Mouse (Mus musculus): ENCODE data around the gene Klhl22. TPM values are rescaled to one million over a fixed set of nuclear protein-coding genes. Genes with fewer than 3 reads are reported as not detected.

Gene Klhl22
- total RNA-seq, 1 experiment from 2014 or later, result 16.0 TPM

DNA sequence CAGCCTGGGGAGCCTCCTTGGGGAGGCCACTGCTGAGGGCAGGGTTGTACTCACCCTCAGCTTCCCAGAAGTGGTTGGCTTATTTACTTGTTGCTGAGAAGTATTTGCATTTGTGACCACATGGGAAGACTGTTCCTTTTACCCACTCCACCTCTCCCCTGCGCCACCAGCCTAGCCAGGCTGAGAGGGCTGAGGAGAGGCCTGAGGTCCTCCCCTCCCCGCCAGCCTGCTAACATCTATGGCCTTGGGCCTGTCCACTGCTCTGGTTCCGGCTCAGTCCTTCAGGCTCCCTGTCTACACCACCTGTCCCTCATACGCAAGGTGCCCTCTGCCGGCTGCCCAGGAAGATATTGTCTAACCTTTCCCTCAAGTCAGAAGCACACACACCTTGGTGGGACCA is 36.2 kb downstream of the Klhl22 start:
- ATAC-seq (replicated peaks in 1 of 2; ENCODE audit: insufficient read depth in 1 of 2, low FRiP score in 2 of 2, low TSS enrichment in 1 of 2, low read depth in 1 of 2, poor library complexity in 2 of 2, severe bottlenecking in 2 of 2), result no peak

DNA sequence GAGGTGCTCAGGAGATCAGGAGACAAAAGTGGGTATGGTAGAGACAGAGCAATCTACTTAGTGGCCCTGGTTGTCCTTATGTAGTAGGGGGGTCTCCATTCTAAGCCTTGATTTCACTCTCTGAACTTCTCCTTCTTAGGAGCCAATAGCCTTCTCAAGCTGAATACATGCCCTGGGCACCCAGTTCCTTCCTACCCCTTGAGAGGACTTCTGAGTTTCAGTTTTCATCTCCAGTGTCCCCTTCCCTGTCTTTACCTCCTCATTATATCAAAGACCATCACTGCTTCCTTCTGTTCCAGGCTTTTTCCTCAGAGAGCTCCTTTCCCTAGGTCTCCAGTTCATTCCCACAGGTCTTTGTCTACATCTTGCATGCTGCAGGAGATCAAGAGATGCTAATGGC is 37.1 kb downstream of the Klhl22 start:
- no peak; a peak in 1 of 4 replicates for ATAC-seq (replicated peaks in 1 of 2; ENCODE audit: insufficient read depth in 1 of 2, low FRiP score in 2 of 2, low TSS enrichment in 1 of 2, low read depth in 1 of 2, poor library complexity in 2 of 2, severe bottlenecking in 2 of 2)

DNA sequence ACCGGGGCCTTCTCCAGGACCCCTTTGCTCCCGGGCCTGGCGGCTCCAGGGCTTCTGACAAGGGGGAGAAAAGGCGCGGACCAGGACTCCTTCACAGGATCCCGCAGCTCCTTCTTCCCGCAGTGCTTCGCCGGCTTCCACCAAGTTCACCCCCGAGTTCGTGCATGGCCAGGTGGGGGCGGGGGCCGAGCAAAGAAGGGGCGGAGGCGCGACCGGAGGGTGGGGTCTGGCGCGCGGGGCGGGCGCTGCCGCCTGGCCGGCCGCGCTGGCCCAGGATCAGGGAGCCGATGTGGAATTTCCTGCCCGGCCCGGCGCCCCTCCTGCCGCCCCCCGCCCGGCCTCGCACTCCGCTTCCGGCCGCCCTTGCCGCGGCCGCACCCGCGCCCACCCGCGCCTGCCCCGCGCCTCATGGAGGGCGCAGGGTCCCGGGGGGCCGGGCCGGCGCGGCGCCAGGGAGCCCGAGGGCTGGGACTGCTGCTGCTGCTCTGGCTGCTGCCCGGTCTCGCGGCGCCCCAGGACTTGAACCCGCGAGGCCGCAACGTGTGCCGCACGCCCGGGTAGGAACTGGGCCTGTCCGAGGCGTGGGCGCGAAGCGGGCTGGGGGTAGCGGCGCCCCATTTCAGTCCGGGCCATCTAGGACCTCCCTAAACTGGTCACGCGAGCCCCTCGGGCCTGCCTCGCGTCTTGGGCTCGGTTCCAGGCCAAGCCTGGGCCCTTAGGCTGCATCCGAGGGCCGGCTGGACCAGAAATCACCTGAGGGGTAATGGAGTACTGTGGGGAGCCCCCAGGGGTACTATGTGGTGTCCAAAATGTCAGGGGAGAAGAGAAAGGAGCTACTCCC is 37.8 kb downstream of the Klhl22 start, which contains the start of gene Scarf2:
Scarf2 (plus strand) TSS at position 312 of the 841 bp plus-strand sequence.
- ATAC-seq (replicated peaks in 1 of 2; ENCODE audit: insufficient read depth in 1 of 2, low FRiP score in 2 of 2, low TSS enrichment in 1 of 2, low read depth in 1 of 2, poor library complexity in 2 of 2, severe bottlenecking in 2 of 2), result no peak

DNA sequence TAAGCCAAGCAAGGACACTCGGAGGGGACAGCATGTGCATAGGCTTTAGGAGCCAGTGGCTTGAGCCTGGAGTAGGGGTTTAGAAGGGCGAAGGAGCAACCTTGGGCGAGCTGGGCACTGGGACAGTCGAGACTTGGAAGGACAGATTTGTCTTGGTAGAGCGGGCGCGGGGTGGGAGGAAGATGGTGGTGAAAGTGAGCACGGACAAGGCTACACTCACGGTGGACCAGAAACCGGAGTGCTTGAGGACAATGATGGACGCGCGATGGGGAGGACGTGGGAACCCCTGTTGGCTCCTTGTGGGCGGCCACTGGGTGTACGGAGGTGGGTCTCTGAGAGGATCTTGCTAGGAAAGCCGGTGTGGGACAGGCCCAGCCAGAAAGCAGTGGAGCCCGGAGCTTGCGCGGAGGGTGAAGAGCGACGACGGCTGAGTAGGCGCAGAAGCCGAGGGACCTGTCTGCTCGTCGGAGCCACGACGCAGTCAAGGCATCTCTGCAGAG is 38.4 kb downstream of the Klhl22 start:
- no peak for ATAC-seq (replicated peaks in 1 of 2; ENCODE audit: insufficient read depth in 1 of 2, low FRiP score in 2 of 2, low TSS enrichment in 1 of 2, low read depth in 1 of 2, poor library complexity in 2 of 2, severe bottlenecking in 2 of 2)

DNA sequence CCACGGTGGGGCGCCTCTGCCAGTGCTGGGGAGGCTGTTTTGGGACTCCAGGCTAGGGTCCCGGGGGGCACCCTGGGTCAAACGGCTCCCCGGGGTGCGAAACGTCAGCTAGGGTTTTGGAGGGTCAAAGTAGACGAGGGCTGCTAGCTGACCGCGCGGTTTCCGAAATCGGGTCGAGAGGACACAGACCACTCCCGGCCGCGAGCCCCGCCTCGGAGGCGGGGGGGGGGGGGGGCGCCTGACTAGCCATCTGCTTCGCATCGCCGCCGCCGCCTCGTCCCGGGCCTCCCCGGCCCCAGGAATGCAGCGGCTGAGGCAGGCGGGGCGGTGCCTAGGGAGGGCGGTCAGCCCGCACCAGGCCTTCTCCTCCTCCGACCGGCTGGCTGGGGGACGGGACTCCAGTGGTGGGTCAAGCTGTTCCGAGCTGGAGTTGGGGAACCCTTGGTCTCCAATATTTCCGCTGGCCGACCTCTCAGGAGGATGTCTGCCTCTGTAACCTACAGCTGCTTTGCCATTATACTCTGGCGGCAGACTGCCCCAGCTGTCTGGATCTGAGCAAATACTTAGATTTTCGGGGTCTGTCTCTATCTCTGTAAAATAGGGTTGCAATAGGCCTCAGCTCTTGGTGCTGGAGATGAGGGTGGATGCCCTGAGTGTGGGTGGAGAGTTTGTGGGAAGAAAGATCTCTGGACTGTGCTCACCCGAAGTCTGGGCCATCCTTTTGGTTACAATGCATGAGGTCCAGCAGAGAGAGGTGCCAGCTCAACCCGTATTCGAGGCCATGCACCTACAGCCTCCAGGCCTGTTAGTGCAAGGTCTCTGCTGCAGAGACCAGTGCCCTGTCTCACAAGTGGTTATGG is 39.1 kb downstream of the Klhl22 start:
- no peak for ATAC-seq (replicated peaks in 1 of 2; ENCODE audit: insufficient read depth in 1 of 2, low FRiP score in 2 of 2, low TSS enrichment in 1 of 2, low read depth in 1 of 2, poor library complexity in 2 of 2, severe bottlenecking in 2 of 2)

DNA sequence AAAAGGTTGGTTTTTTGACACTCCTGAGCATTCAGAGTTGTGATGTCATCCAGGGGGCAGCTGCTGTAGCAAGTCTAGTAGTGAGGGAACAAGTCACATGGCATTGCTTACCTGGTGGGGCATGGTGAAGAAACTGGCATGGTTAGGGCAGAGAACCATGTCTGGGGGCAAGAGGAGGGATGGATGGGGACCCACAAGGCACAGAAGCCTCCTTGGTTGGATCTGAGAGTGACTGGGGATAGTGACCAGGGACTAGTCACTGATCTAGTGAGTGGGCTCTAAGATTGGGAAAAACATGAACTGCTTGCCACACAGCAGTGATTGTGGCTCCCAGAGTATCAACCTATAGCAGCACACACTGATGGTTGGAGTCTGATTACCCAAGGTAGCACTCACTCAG is 40.2 kb downstream of the Klhl22 start:
- ATAC-seq (replicated peaks in 1 of 2; ENCODE audit: insufficient read depth in 1 of 2, low FRiP score in 2 of 2, low TSS enrichment in 1 of 2, low read depth in 1 of 2, poor library complexity in 2 of 2, severe bottlenecking in 2 of 2), result no peak

DNA sequence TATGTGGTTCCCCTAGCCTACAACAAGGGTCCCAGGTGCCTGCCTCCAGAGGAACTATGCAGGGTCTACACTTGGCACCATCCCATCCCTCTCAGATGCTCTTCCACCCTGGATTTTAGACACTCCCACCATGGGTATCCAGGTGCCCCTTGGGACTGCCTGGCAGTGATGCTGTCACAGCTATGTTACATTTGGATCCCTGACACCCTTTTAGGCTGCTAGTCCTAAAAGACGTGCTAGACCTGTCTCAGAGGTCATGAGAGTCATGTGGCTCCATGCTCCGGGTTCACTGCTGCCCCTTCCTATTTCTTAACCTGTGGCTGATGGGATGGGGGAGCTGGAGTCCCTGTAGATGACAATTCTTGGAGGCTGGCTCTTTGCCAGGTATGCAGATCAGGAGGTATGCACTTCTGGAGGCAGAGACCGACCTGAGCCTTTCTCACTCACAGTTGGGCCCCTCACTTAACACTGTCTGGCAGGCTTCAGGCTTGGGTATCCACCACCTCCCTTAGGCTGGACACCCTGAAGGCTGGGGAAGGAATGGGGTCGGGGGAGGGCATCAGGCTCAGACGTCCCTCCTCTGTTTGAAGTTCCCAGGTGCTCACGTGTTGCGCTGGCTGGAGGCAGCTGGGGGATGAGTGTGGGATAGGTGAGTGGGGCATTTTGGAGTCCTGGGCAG is 42.5 kb downstream of the Klhl22 start:
- ATAC-seq (replicated peaks in 1 of 2; ENCODE audit: insufficient read depth in 1 of 2, low FRiP score in 2 of 2, low TSS enrichment in 1 of 2, low read depth in 1 of 2, poor library complexity in 2 of 2, severe bottlenecking in 2 of 2), result no peak

DNA sequence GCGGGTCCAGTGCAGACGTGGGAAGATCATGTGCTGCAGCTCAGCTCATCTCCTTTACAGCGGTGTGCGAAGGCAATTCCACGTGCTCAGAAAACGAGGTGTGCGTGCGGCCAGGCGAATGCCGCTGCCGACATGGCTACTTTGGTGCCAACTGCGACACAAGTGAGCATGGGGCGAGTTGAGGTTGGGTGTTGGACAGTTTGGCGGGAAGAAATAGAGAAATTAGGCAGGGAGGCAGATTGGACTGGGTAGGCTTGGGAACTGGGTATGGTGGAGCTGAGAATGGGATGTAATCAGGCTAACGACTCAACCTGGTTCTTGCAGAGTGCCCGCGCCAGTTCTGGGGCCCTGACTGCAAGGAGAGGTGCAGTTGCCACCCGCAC is 43.0 kb downstream of the Klhl22 start:
- ATAC-seq (replicated peaks in 1 of 2; ENCODE audit: insufficient read depth in 1 of 2, low FRiP score in 2 of 2, low TSS enrichment in 1 of 2, low read depth in 1 of 2, poor library complexity in 2 of 2, severe bottlenecking in 2 of 2), result no peak

DNA sequence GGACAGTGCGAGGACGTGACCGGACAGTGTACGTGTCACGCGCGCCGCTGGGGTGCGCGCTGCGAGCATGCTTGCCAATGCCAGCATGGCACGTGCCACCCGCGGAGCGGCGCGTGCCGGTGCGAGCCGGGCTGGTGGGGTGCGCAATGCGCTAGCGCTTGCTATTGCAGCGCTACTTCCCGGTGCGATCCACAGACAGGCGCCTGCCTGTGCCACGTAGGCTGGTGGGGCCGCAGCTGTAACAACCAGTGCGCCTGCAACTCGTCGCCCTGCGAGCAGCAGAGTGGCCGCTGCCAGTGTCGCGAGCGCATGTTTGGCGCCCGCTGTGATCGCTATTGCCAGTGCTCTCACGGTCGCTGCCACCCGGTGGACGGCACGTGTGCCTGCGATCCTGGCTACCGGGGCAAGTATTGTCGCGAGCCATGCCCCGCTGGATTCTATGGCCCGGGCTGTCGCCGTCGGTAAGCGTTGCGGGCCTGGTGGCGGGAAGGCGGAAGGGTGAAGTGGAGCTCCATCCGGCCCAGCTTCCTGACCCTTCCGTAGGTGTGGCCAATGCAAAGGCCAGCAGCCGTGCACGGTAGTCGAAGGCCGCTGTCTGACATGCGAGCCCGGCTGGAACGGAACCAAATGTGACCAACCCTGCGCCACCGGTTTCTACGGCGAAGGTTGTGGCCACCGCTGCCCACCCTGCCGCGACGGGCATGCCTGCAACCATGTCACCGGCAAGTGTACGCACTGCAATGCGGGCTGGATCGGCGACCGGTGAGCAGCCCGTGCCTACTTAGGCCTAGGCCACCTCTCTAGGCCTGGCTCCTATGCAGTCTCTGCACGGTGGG is 43.6 kb downstream of the Klhl22 start:
- 0 out of 4 replicates have a peak, but pooled peaks of 1 of the 2 experiments have one; percentile 5 for ATAC-seq (replicated peaks in 1 of 2; ENCODE audit: insufficient read depth in 1 of 2, low FRiP score in 2 of 2, low TSS enrichment in 1 of 2, low read depth in 1 of 2, poor library complexity in 2 of 2, severe bottlenecking in 2 of 2)

DNA sequence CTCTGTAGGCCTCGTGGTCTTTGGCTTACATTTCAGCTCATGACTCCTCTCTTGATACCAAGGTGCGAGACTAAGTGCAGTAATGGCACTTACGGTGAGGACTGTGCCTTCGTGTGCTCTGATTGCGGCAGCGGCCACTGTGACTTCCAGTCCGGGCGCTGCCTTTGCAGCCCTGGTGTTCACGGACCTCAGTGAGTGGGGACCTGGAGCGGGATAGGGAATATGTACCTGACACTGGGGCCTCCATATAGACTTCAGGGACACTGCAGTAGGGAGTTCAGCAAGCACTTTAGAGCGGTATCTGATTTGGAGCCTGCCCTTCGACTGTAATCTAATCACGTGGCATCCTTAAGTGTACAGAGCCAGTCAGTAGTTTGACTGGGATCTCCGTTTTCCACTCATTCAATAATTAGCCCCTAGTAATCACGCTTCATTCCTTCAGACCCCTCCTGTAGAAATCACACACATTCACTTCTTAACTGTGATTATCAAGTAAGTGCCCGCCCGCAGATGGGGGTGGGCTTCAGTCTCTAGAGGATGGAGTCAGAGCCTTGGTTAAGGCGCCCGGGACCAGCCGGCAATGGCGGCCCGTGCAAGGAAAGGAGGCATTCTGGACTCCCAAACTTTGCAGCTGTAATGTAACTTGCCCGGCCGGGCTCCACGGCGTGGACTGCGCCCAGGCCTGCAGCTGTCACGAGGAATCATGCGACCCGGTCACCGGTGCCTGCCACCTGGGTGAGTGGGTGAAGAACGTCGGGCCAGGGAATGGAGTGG is 44.4 kb downstream of the Klhl22 start:
- no peak for ATAC-seq (replicated peaks in 1 of 2; ENCODE audit: insufficient read depth in 1 of 2, low FRiP score in 2 of 2, low TSS enrichment in 1 of 2, low read depth in 1 of 2, poor library complexity in 2 of 2, severe bottlenecking in 2 of 2)

DNA sequence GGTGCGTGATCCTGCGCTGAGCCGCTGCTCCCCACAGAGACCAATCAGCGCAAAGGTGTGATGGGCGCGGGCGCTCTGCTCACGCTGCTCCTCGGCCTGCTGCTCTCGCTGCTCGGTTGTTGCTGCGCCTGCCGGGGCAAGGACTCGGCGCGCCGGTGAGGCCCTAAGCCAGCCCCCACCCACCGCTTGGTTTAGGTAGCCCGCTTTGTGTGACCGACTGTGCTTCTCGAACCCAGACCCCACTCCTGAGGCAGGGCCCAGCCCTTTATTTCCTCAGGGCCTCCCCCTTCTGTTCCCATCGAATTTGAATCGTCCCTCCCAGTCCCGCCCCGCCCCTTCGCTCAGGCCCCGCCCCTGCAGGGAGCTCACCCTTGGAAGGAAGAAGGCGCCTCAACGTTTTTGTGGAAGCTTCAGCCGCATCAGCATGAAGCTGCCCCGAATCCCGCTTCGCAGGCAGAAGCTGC is 45.1 kb downstream of the Klhl22 start:
- no peak for ATAC-seq (replicated peaks in 1 of 2; ENCODE audit: insufficient read depth in 1 of 2, low FRiP score in 2 of 2, low TSS enrichment in 1 of 2, low read depth in 1 of 2, poor library complexity in 2 of 2, severe bottlenecking in 2 of 2)

DNA sequence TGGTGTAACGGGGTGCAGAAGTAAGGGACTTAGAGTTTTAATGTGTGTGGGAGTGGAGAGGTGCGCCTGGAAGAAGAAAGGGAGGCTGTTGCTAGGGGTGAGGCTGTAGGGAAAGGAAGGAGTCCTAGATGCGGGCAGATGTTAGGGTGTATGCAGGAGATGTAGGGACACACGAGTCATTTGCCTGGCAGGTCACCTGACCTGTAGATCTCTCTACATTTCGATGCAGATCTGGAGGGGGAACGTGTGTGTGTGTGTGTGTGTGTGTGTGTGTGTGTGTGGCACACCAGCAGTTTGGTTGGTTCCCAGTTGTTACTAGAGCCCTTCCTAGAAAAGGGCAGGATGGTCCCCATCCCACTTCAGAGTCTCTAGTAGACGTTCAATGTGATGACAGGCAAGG is 45.6 kb downstream of the Klhl22 start:
- no peak for ATAC-seq (replicated peaks in 1 of 2; ENCODE audit: insufficient read depth in 1 of 2, low FRiP score in 2 of 2, low TSS enrichment in 1 of 2, low read depth in 1 of 2, poor library complexity in 2 of 2, severe bottlenecking in 2 of 2)

DNA sequence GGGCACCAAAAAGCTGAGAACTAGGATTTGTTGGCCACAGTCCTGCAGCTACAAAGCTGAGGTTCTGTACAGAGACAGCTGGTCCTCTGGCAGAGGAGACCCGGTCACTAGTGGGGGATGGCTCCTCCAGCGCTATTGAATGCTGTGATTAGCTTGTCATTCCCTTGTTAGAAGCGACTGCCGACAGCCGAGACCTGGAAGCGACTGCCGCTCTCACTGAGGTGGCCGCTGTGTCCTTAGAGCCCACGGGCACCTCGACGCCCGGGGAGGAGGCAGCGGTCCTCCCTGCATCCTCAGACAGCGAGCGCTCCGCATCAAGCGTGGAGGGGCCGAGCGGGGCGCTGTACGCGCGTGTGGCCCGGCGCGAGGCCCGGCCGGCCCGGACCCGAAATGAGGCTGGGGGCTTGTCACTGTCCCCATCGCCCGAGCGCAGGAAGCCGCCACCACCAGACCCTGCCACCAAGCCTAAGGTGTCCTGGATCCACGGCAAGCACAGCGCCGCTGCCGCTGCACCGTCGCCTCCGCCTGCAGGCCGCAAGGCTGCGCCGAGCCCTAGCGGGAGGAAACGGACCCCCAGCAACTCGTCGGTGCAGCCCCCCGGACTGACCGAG is 47.3 kb downstream of the Klhl22 start:
- no peak for ATAC-seq (replicated peaks in 1 of 2; ENCODE audit: insufficient read depth in 1 of 2, low FRiP score in 2 of 2, low TSS enrichment in 1 of 2, low read depth in 1 of 2, poor library complexity in 2 of 2, severe bottlenecking in 2 of 2)

DNA sequence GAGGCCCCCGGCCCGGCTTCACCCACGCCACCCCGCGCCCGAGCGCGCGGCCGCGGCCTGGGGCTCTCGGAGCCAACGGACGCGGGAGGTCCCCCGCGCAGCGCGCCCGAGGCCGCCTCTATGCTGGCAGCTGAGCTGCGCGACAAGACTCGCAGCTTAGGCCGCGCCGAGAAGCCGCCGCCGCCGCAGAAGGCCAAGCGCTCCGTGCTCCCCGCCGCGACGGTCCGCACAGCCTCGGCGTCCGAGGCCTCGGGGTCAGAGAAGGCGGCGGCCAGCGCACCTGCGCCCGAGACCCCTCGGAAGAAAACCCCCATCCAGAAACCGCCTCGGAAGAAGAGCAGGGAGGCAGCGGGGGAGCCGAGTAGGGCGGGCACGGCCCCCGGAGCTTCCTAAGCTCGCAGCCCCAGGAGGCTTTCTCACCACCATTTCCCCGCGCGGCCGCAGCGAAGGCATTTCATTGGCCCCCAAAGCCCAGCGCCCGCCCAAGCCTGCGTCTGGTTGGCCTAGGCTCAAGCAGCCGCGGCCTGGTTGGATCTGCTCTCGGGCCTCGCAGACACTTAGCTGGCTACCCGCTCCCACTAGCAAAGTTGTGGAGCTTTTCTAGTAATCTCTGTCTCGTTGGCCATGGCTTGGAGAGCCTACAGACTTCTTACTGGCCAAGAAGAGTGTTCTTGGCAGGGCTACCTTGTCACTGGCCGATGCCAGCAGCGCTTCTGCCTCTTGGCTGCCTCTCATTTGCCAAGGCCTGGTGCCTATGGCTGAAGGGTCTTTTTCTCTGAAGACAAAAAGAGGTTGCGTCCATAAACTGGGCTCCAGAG is 48.0 kb downstream of the Klhl22 start:
- ATAC-seq (replicated peaks in 1 of 2; ENCODE audit: insufficient read depth in 1 of 2, low FRiP score in 2 of 2, low TSS enrichment in 1 of 2, low read depth in 1 of 2, poor library complexity in 2 of 2, severe bottlenecking in 2 of 2), result peak; percentile 77 to 88

DNA sequence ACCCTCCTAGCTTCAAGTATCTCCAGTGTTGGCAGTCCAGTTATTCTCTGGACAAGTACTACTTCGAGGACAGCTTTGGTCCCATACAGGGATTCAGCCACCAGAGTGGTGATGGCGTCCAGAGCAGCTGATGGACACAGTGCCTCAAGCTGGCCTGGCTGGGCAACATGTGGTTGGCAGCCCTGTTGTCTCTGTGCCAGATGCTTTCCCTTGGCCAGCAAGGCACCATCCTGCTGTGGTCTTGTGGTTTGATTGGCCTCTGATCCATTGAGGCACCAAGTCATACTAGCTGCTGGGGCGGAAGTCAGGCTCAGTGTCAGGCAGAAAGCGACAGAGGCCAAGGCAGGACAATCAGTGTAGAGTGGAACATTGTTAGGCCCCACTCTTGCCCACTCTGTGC is 49.7 kb downstream of the Klhl22 start:
- ATAC-seq (replicated peaks in 1 of 2; ENCODE audit: insufficient read depth in 1 of 2, low FRiP score in 2 of 2, low TSS enrichment in 1 of 2, low read depth in 1 of 2, poor library complexity in 2 of 2, severe bottlenecking in 2 of 2), result no peak

Measured in hematopoietic stem cell, adult 5-6 weeks (primary cell).